Mouse (Mus musculus) cerebellum, adult 11 months (tissue): Measurements from ENCODE around the gene Aebp2.
A peak's percentile ranks its signal among the peaks of the same experiment; 100 is the strongest.

Source experiments
- DNase-seq: peaks from one replicate; pipeline ENCODE4 v3.0.0; 2022

The Aebp2 gene

GRCm38 (mm10) chr6:140608666-140609065 lies 13.8 kb upstream of the Aebp2 start:
- DNase-seq, result no peak

GRCm38 (mm10) chr6:140609533-140609932 lies 12.9 kb upstream of the Aebp2 start:
- DNase-seq, result no peak

- DNase-seq, result no peak
These were observed 12.3 kb upstream of the Aebp2 start for GRCm38 (mm10) chr6:140610117-140610516.

GRCm38 (mm10) chr6:140611282-140611681 lies 11.2 kb upstream of the Aebp2 start:
- no peak for DNase-seq

- no peak for DNase-seq
These were observed 10.5 kb upstream of the Aebp2 start for GRCm38 (mm10) chr6:140611893-140612473.

GRCm38 (mm10) chr6:140613822-140614221 lies 8.6 kb upstream of the Aebp2 start:
- no peak for DNase-seq

- no peak for DNase-seq
These were observed 7.8 kb upstream of the Aebp2 start for GRCm38 (mm10) chr6:140614711-140615110.

- DNase-seq, result no peak
These were observed 1.7 kb upstream of the Aebp2 start for GRCm38 (mm10) chr6:140620531-140621349.

GRCm38 (mm10) chr6:140621622-140622021 lies 841 bp upstream of the Aebp2 start:
- no peak for DNase-seq

- peak; percentile 94 for DNase-seq
These were observed 998 bp downstream of the Aebp2 start for GRCm38 (mm10) chr6:140623226-140624095.

GRCm38 (mm10) chr6:140624096-140625051 lies 1.9 kb downstream of the Aebp2 start:
- peak; percentile 55 for DNase-seq

- no peak for DNase-seq
These were observed 6.9 kb downstream of the Aebp2 start for GRCm38 (mm10) chr6:140629176-140629859.

GRCm38 (mm10) chr6:140630306-140630705 lies 7.8 kb downstream of the Aebp2 start:
- DNase-seq, result no peak

GRCm38 (mm10) chr6:140633616-140634015 lies 11.2 kb downstream of the Aebp2 start:
- peak; percentile 35 for DNase-seq

GRCm38 (mm10) chr6:140636290-140636689 lies 13.8 kb downstream of the Aebp2 start:
- no peak for DNase-seq

- no peak for DNase-seq
These were observed 19.5 kb downstream of the Aebp2 start for GRCm38 (mm10) chr6:140642010-140642409.

GRCm38 (mm10) chr6:140642655-140643054 lies 20.2 kb downstream of the Aebp2 start:
- DNase-seq, result no peak

GRCm38 (mm10) chr6:140645931-140646330 lies 23.5 kb downstream of the Aebp2 start:
- DNase-seq, result no peak

GRCm38 (mm10) chr6:140646892-140647291 lies 24.4 kb downstream of the Aebp2 start:
- no peak for DNase-seq

- DNase-seq, result no peak
These were observed 27.3 kb downstream of the Aebp2 start for GRCm38 (mm10) chr6:140649812-140650211.

- DNase-seq, result no peak
These were observed 29.5 kb downstream of the Aebp2 start for GRCm38 (mm10) chr6:140651923-140652322.

GRCm38 (mm10) chr6:140655451-140655850 lies 33.0 kb downstream of the Aebp2 start:
- DNase-seq, result no peak
